Mouse (Mus musculus): Measurements from ENCODE around the gene Fez2.

Fez2 gene

GRCm38 (mm10) chr17:78417381-78418281 is at the start of gene Fez2:
Gene Fez2, minus strand, starts transcription at chr17:78418152.
- DNase-seq (ENCODE audit: low spot score in 2 of 2) = peak; percentile 87 to 95

DNA sequence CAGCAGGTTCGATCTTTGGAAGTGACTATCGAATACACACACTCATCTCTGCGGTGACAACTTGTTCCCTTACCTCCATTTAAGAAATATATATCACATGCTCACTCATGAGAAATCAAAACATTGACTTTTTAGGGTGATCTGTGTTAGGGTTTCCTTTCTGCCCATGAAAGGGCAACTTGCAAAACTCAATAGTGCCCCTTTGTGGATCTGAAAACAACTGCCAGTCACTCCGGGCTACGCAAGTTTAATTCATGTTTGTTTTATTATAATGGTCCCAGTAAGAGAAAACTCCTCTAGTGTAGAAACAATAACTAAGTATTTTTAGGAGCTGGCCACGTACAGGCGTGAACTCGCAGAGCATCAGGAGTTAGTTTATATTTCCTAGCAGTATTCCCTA is 47.5 kb upstream of the Fez2 start:
- no peak for DNase-seq (ENCODE audit: low spot score in 2 of 2)

- no peak for DNase-seq (ENCODE audit: low spot score in 2 of 2)
These were observed 47.1 kb upstream of the Fez2 start for GRCm38 (mm10) chr17:78465071-78465470.

GRCm38 (mm10) chr17:78460140-78460539 is 42.2 kb upstream of the Fez2 start:
- no peak for DNase-seq (ENCODE audit: low spot score in 2 of 2)

- no peak for DNase-seq (ENCODE audit: low spot score in 2 of 2)
These were observed 37.6 kb upstream of the Fez2 start for GRCm38 (mm10) chr17:78455556-78455955.

DNA sequence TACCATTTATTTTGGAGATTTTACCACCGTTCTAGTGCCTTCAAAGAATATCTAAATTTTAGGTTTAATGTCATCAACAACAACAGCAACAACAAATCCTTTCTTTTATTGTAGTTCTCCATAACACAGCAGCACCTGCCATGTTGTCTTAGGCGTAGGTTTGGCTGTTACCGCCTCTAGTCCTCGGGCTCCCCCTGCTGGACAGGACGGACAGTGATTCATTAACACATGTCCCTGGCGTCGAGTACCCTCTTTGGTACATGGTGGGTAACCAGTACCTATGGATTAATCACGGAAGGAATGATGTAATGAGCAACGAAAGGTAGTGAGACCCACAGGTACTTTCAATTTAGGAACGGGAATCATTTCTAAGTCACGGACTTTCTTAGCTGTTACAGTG is 37.2 kb upstream of the Fez2 start:
- DNase-seq (ENCODE audit: low spot score in 2 of 2) = peak; percentile 59 to 85

GRCm38 (mm10) chr17:78454189-78454977 is 36.4 kb upstream of the Fez2 start:
- DNase-seq (ENCODE audit: low spot score in 2 of 2) = no peak

- DNase-seq (ENCODE audit: low spot score in 2 of 2) = no peak
These were observed 35.6 kb upstream of the Fez2 start for GRCm38 (mm10) chr17:78453529-78453928.

DNA sequence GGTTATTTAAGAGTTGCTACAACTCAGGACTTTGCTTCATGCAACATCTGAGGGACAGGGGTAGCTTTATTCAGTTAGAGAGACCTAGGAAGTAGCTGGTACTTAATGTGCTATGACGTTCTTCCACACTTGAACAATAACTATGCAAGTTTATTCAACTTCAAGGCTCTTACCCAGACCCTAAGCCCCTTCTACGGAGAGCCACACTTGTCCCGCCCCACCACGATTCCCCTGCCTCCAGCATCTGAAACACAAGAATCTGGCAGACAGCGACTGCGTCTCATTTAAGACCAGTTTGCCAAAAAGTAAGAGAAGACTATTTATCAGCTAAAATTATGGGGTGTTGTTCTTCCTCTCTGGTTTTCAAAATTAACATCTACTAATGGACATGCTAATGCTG is 33.9 kb upstream of the Fez2 start:
- DNase-seq (ENCODE audit: low spot score in 2 of 2) = peak in 1 of 2 experiments; percentile 12

GRCm38 (mm10) chr17:78451332-78451793 is 33.4 kb upstream of the Fez2 start:
- no peak for DNase-seq (ENCODE audit: low spot score in 2 of 2)

- no peak for DNase-seq (ENCODE audit: low spot score in 2 of 2)
These were observed 31.8 kb upstream of the Fez2 start for GRCm38 (mm10) chr17:78449635-78450197.

GRCm38 (mm10) chr17:78444826-78445225 is 26.9 kb upstream of the Fez2 start:
- DNase-seq (ENCODE audit: low spot score in 2 of 2) = no peak

DNA sequence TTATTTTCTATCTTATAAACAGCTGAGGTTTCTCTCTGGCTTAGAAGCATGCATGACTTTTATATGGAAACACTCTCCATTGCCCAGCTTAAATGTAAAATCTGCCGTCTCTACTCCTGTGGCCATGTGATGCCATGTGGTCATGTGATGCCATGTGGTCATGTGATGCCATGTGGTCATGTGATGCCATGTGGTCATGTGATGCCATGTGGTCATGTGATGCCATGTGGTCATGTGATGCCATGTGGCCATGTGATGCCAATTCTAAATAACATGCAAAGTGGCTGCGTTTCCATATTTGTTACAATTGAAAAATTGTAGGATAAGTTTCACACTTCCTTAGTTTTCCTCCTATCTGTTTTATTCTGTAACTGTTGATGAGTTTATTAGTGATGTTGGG is 22.8 kb upstream of the Fez2 start:
- DNase-seq (ENCODE audit: low spot score in 2 of 2) = no peak

GRCm38 (mm10) chr17:78437161-78437560 is 19.2 kb upstream of the Fez2 start:
- DNase-seq (ENCODE audit: low spot score in 2 of 2) = no peak

DNA sequence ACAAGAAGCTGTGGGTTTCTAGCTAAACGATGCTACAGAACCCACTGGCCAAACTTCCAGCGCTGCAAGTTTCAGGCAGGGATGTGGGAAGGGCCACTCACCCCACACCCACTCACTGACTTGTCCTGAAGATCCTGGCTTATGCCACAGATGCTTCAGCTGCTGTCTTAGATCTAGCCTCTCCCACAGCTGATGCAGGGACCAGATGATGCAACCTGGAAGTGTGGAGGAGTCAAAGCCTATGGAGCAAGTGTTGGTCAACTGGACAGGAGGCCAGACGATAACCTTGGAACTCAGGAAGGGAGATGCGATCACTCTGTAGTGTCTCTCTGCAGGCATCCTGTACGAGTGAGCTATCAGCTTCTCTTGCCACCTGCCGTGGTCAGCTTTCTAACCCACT is 17.7 kb upstream of the Fez2 start:
- DNase-seq (ENCODE audit: low spot score in 2 of 2) = no peak

- DNase-seq (ENCODE audit: low spot score in 2 of 2) = peak; percentile 38 to 74
These were observed 16.8 kb upstream of the Fez2 start for GRCm38 (mm10) chr17:78434746-78435145.

DNA sequence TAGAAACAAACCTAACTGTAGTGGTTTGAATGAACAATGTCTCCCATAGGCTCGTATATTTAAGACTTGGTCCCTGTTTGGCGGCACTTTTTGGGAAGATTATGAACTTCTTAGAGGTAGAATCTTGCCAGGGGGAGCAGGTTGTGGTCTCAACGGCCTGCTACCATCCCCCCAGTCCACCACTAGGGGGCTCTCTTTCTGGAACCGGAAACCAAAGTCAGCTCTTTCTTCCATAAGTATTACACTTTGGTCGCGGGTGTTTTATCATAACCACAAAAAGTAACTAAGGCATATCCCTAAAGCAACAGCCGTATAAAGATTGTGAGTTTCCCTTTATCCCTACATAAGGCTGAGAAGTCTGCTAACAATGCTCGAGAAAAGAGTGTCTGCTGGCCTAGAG is 12.4 kb upstream of the Fez2 start:
- peak in 1 of 2 experiments; percentile 53 for DNase-seq (ENCODE audit: low spot score in 2 of 2)

DNA sequence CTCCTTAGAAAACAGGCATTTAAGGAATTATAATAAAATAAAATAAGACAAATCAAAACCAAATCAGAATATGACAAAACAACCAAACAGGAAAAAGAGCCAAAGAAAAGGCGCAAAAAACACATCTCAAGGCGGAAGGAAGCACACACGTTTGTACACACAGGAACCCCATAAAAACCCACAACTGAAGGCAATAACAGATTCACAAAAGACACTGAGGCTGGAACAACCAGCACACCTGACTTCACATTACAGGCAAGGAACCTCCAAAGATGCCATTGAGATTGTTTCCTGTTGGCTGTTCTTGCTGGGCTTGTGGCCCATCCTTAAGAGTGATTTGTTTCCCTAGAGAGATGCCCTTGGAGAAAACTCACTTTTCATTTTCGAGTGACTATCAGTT is 11.1 kb upstream of the Fez2 start:
- no peak for DNase-seq (ENCODE audit: low spot score in 2 of 2)

DNA sequence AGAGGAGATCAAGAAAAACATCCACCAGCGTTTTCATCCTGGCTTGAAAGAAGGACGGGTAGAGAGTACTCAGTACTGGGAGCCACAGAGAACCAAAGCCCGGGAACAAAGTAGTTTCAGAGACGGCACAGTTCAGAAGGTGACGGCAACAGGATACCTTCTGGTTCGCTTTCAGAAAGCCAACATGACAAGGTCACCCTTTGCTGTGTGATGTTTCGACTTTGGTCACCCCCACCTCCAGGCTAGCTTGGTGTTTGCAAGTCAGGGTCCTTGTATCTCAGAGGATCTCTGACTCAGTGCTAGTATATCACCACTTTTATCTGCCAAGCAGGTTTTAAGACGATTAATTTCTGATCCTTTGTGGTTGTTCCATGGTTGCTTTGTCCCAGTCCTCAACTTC is 7.1 kb upstream of the Fez2 start:
- DNase-seq (ENCODE audit: low spot score in 2 of 2) = no peak

DNA sequence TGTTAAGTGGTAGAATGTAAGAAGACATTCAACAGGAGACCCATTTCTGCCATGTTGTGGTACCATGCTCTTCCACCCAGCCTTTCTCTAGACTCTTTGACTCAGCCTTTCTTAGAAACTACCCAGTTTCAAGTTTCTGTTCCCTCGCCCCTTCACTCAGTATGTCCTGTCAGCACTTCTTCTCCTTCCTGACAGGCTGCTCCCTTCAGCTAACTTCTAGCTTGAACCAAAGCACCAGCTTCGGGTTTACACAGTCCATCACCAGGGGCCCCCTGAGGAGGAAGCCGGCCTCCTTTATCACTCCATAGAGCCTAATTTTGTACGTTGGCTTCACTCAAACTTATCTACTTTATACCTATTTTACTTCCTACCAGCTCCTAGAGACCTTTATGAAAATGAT is 1.3 kb upstream of the Fez2 start:
- no peak for DNase-seq (ENCODE audit: low spot score in 2 of 2)

DNA sequence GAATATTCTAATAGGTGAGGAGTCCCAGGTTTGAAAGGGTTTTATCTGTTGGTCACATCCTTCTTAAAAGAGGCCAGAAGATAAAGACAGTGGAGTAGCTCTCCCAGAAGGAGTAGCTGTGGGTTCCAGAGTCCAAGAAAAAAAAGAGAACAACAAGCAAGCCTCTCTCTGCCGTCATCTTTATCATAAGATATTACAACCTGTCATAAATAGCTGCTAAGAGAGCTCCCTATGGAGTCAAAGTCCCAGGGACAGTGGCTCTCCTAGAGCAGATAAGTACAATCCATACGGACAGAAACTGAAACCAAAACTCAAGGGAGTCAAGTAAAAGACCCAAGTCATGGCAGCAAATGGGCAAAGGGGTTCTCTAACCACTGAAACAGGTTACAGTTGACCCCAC is 2.7 kb downstream of the Fez2 start:
- no peak for DNase-seq (ENCODE audit: low spot score in 2 of 2)

DNA sequence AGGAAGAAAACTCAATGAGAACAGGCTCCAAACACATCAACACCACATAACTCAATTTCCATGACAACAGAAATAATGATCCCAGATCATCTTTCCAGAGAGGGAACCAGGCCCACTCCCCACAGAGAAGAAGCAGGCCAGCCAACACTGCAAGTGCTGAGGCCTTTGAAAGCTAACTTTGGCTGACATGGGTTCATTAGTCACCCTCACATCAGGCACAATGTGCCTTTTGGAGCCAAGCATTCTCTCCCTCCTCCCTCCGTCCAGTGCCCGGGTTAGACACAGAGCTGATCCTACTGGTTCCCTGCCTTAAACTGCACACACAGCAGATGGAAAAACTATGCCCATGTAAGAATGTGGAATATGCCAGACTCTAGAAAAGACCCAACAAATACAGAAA is 8.1 kb downstream of the Fez2 start:
- DNase-seq (ENCODE audit: low spot score in 2 of 2) = no peak

Data from thymus, postnatal 10 days (tissue).